Mouse (Mus musculus): ENCODE measurements around the gene Ust.

DNA sequence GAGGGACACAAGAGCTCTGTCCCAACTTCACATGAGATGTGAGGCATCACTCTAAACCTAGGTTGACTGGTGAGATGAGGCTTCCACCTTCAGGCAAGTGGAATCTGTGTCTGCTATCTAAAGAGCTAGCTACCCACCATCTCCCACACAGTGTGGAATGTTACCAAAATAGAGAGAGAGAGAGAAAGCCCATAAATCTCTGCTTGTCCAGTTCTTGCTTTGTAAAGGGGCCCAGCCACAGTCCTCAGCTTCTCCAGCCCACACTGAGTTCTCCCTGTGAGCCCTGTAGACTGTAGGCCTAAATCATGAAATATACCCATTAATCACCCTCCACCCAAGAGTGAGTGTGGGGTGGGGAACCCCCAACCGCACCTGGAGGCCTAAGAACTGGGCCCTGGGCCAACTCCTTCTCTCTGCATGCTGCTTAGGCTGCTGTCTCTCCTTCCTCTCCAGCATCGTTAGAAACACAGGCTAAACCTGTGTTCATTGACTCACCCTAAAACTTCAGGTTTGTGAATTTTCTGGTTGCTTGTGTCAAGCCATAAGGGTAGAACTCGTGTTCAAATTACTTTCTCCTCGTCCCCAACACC, 336.9 kb downstream of the Ust start:
- no peak for TF ChIP-seq POLR2A (IDR thresholded peaks at IDR 0.05; ENCODE audit: insufficient read depth, low read depth, low read length)
- no peak for TF ChIP-seq CTCF (IDR thresholded peaks at IDR 0.05)

Measured in heart, adult 2 months (tissue).